Mouse (Mus musculus) kidney, embryonic 16.5 days (tissue): ENCODE measurements around the gene Inafm2. TPM values are rescaled to one million over a fixed set of nuclear protein-coding genes. Genes with fewer than 3 reads are reported as not detected.

Experiments used
- ATAC-seq: fragments of 200-750 bp; cut with Nextera tagmentation; 2 replicates; pipeline ENCODE4 v1.8.0; 2017; ENCODE audit warnings: moderate TSS enrichment; ENCODE audit not compliant: low FRiP score, low TSS enrichment
- H3K27ac ChIP-seq: fragments of 300-500 bp; sonication (generic); 2 replicates; pipeline ENCODE4 v1.5.1; 2014; ENCODE audit warnings: low read length
- H3K27me3 ChIP-seq: fragments of 300-500 bp; sonication (generic); 2 replicates; pipeline ENCODE4 v1.6.1; 2014; ENCODE audit warnings: low read length, control low read depth, mixed read lengths; ENCODE audit not compliant: insufficient read depth
- H3K36me3 ChIP-seq: fragments of 300-500 bp; sonication (generic); 2 replicates; pipeline ENCODE4 v1.6.1; 2014; ENCODE audit warnings: low read length, control low read depth, mixed read lengths; ENCODE audit not compliant: insufficient read depth
- H3K4me1 ChIP-seq: fragments of 300-500 bp; sonication (generic); 2 replicates; pipeline ENCODE4 v1.6.1; 2014; ENCODE audit warnings: low read length, control low read depth, mixed read lengths; ENCODE audit not compliant: insufficient read depth
- H3K4me2 ChIP-seq: fragments of 300-500 bp; sonication (generic); replicated peaks from 2 replicates; pipeline ENCODE4 v1.6.1; 2014; ENCODE audit warnings: low read depth, low read length
- H3K4me3 ChIP-seq: fragments of 300-500 bp; sonication (generic); 2 replicates; pipeline ENCODE4 v1.5.1; 2014; ENCODE audit warnings: mild to moderate bottlenecking, low read length
- H3K9ac ChIP-seq: fragments of 300-500 bp; sonication (generic); replicated peaks from 2 replicates; pipeline ENCODE4 v1.6.1; 2014; ENCODE audit warnings: low read length
- H3K9me3 ChIP-seq: fragments of 300-500 bp; sonication (generic); 2 replicates; pipeline ENCODE4 v1.6.1; 2016; ENCODE audit warnings: low read length, control low read depth
- WGBS: fragments of 180-500 bp; shearing (Covaris S2); extraction: QIAGEN DNeasy Blood & Tissue Kit; methylation state at CpG from one replicate; pipeline ENCODE4 v1.1.7; 2014; 5-methylcytosine and 5-hydroxymethylcytosine counted together
- polyA plus RNA-seq: library from polyadenylated mRNA; unstranded; fragments of >200 nt; fragmentation: Nextera tagmentation; extraction: Ambion mirVana; gene quantifications from 2 replicates; pipeline ENCODE4 v1.2.1, GENCODE M21; 2015

Gene Inafm2
- polyA plus RNA-seq, 1 experiment from 2014 or later, result 15.2 TPM

GRCm38 (mm10) chr2:118725511-118725910 lies 20.0 kb upstream of the Inafm2 start:
- peaks cover 28% of the 10 kb centered on the region for H3K4me1 ChIP-seq
- 72% methylated on average over 4 of the region's 4 CpGs for WGBS
- no peaks in the 10 kb centered on the region for H3K27me3 ChIP-seq
- no peak overlapping the region for H3K9ac ChIP-seq
- H3K27ac ChIP-seq, result no peak overlapping the region
- H3K4me3 ChIP-seq, result no peak overlapping the region
- no peaks in the 10 kb centered on the region for H3K36me3 ChIP-seq
- no peak for ATAC-seq
- H3K4me2 ChIP-seq, result no peak overlapping the region
- H3K9me3 ChIP-seq, result no peaks in the 10 kb centered on the region

GRCm38 (mm10) chr2:118726873-118727272 lies 18.7 kb upstream of the Inafm2 start:
- no peak overlapping the region for H3K9ac ChIP-seq
- no peak overlapping the region for H3K27ac ChIP-seq
- WGBS, result 89% methylated on average over 2 of the region's 2 CpGs

GRCm38 (mm10) chr2:118727911-118728310 lies 17.6 kb upstream of the Inafm2 start:
- no peak overlapping the region for H3K9ac ChIP-seq
- no peaks in the 10 kb centered on the region for H3K9me3 ChIP-seq
- no peaks in the 10 kb centered on the region for H3K36me3 ChIP-seq
- peak overlapping the region; percentile 74 for H3K27ac ChIP-seq
- peak overlapping the region; percentile 11; the same call in 1 of the 2 replicates for H3K4me3 ChIP-seq
- 20% methylated on average over 9 of the region's 9 CpGs for WGBS
- H3K27me3 ChIP-seq, result peaks cover 8% of the 10 kb centered on the region
- ATAC-seq, result peak; percentile 36
- peaks cover 28% of the 10 kb centered on the region for H3K4me1 ChIP-seq
- peak overlapping the region; percentile 32 for H3K4me2 ChIP-seq

More at GRCm38 (mm10) chr2:118726873-118727272, 18.7 kb upstream of the Inafm2 start:
- Histone ChIP-seq H3K9me3 (no peaks in the 10 kb centered on the region), H3K36me3 (no peaks in the 10 kb centered on the region), H3K4me3 (no peak overlapping the region), H3K4me1 (peaks cover 28% of the 10 kb centered on the region), H3K4me2 (no peak overlapping the region), H3K27me3 (peaks cover under 1% of the 10 kb centered on the region; the same call in 1 of the 2 replicates)
- no peak for ATAC-seq

- no peaks in the 10 kb centered on the region for H3K9me3 ChIP-seq
- H3K9ac ChIP-seq, result peak within 1 kb of the TSS; percentile 39; the same call in 1 of the 2 replicates
- peak; percentile 86 for ATAC-seq
- H3K4me3 ChIP-seq, result peak within 1 kb of the TSS; percentile 11; the same call in 1 of the 2 replicates
- 9% methylated on average over 7 of the region's 7 CpGs for WGBS
- H3K27me3 ChIP-seq, result peaks cover 8% of the 10 kb centered on the region
- peak within 1 kb of the TSS; percentile 74 for H3K27ac ChIP-seq
- H3K36me3 ChIP-seq, result no peaks in the 10 kb centered on the region
- H3K4me2 ChIP-seq, result peak within 1 kb of the TSS; percentile 32
- peaks cover 25% of the 10 kb centered on the region for H3K4me1 ChIP-seq
Observed at GRCm38 (mm10) chr2:118728337-118728736, 17.2 kb upstream of the Inafm2 start, which contains the start of gene Plcb2. TSS of gene Plcb2 (minus strand) at chr2:118728438.

GRCm38 (mm10) chr2:118729194-118729593 lies 16.4 kb upstream of the Inafm2 start:
- H3K36me3 ChIP-seq, result no peaks in the 10 kb centered on the region
- peak overlapping the region; percentile 74 for H3K27ac ChIP-seq
- no peak overlapping the region for H3K4me3 ChIP-seq
- no peaks in the 10 kb centered on the region for H3K9me3 ChIP-seq
- H3K9ac ChIP-seq, result no peak overlapping the region
- H3K4me2 ChIP-seq, result no peak overlapping the region
- WGBS, result 47% methylated on average over 4 of the region's 4 CpGs
- peaks cover 8% of the 10 kb centered on the region for H3K27me3 ChIP-seq
- peaks cover 25% of the 10 kb centered on the region for H3K4me1 ChIP-seq
- no peak for ATAC-seq

- H3K9me3 ChIP-seq, result no peaks in the 10 kb centered on the region
- peaks cover 25% of the 10 kb centered on the region for H3K4me1 ChIP-seq
- no peak overlapping the region for H3K4me2 ChIP-seq
- no peak overlapping the region for H3K4me3 ChIP-seq
- no peaks in the 10 kb centered on the region for H3K36me3 ChIP-seq
- H3K9ac ChIP-seq, result no peak overlapping the region
- 28% methylated on average over 8 of the region's 8 CpGs for WGBS
- no peak for ATAC-seq
- H3K27me3 ChIP-seq, result peaks cover 8% of the 10 kb centered on the region
- H3K27ac ChIP-seq, result no peak overlapping the region
Observed at GRCm38 (mm10) chr2:118729816-118730621, 15.5 kb upstream of the Inafm2 start.

GRCm38 (mm10) chr2:118730622-118730915 lies 15.0 kb upstream of the Inafm2 start:
- Histone ChIP-seq H3K9me3 (no peaks in the 10 kb centered on the region), H3K4me2 (no peak overlapping the region), H3K36me3 (no peaks in the 10 kb centered on the region), H3K9ac (no peak overlapping the region), H3K4me3 (no peak overlapping the region), H3K27me3 (peaks cover 8% of the 10 kb centered on the region), H3K4me1 (peaks cover 25% of the 10 kb centered on the region), H3K27ac (no peak overlapping the region)
- ATAC-seq, result peak; percentile 25; the same call in 1 of the 2 replicates
- 4% methylated on average over 3 of the region's 3 CpGs for WGBS

- no peak overlapping the region for H3K27ac ChIP-seq
- no peak overlapping the region for H3K4me3 ChIP-seq
- no peak for ATAC-seq
- H3K36me3 ChIP-seq, result no peaks in the 10 kb centered on the region
- WGBS, result 86% methylated on average over 5 of the region's 5 CpGs
- H3K4me2 ChIP-seq, result no peak overlapping the region
- H3K9me3 ChIP-seq, result no peaks in the 10 kb centered on the region
- peaks cover 25% of the 10 kb centered on the region for H3K4me1 ChIP-seq
- H3K9ac ChIP-seq, result no peak overlapping the region
- peaks cover 8% of the 10 kb centered on the region for H3K27me3 ChIP-seq
Observed at GRCm38 (mm10) chr2:118731981-118732380, 13.6 kb upstream of the Inafm2 start.

- Histone ChIP-seq H3K9me3 (no peaks in the 10 kb centered on the region), H3K4me2 (no peak overlapping the region), H3K4me1 (peaks cover 16% of the 10 kb centered on the region), H3K27ac (no peak overlapping the region), H3K36me3 (no peaks in the 10 kb centered on the region), H3K27me3 (peaks cover 8% of the 10 kb centered on the region), H3K9ac (no peak overlapping the region), H3K4me3 (no peak overlapping the region)
- ATAC-seq, result no peak
- 71% methylated on average over 5 of the region's 5 CpGs for WGBS
Observed at GRCm38 (mm10) chr2:118733341-118733740, 12.2 kb upstream of the Inafm2 start.

- H3K9me3 ChIP-seq, result no peaks in the 10 kb centered on the region
- WGBS, result 60% methylated on average over 3 of the region's 3 CpGs
- H3K36me3 ChIP-seq, result no peaks in the 10 kb centered on the region
- ATAC-seq, result no peak
- H3K4me1 ChIP-seq, result peaks cover 9% of the 10 kb centered on the region; the same call in 1 of the 2 replicates
- peaks cover 17% of the 10 kb centered on the region for H3K27me3 ChIP-seq
- H3K4me3 ChIP-seq, result no peak overlapping the region
- no peak overlapping the region for H3K4me2 ChIP-seq
- no peak overlapping the region for H3K9ac ChIP-seq
- no peak overlapping the region for H3K27ac ChIP-seq
Observed at GRCm38 (mm10) chr2:118740341-118740740, 5.2 kb upstream of the Inafm2 start.
